Mouse (Mus musculus): ENCODE measurements around the gene Cldn10.

The Cldn10 gene

GRCm38 (mm10) chr14:118910332-118911222, 122.9 kb downstream of the Cldn10 start:
- peak; percentile 81 to 84 for DNase-seq (ENCODE audit: low spot score in 2 of 2)

GRCm38 (mm10) chr14:118911521-118911920, 123.8 kb downstream of the Cldn10 start:
- DNase-seq (ENCODE audit: low spot score in 2 of 2) = no peak

DNA sequence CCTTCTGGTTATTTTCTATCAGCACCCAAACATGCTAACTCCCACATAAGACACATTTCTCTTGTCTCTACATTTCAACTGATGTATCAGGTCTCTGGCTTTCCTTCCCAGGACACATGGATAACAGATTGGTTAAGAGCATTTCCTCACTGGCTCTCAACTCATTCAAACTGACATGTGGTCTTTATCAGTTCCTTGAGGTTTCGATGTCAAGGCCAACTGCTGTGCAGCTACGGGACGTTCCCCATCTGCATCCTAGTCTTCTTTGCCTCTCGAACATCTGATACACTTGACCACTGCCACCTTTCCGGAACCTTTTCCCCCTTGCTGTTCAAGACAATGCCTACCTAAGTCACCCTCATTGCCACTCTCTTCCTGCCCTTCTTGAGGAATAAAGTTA, 125.9 kb downstream of the Cldn10 start:
- DNase-seq (ENCODE audit: low spot score in 2 of 2) = no peak

DNA sequence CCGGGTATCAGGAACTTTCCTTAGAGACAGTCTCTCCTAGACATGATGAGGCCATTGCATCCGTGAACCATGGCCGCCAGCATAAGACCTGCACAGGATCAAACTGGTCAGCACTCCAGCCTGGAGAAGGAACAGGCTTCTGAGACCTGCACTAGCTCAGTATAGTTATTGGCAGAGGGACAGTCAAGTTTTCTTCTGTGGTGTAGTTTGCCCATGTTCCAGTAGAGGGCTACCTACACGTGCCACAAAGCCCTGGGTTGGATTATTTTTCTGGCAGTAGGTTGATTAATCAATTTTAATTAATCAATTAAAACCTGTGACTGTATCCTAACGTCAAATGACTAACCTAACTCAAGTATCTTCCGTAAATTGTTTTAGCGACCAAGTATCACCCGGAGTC, 131.3 kb downstream of the Cldn10 start:
- peak in 1 of 2 experiments; percentile 37 for DNase-seq (ENCODE audit: low spot score in 2 of 2)

DNA sequence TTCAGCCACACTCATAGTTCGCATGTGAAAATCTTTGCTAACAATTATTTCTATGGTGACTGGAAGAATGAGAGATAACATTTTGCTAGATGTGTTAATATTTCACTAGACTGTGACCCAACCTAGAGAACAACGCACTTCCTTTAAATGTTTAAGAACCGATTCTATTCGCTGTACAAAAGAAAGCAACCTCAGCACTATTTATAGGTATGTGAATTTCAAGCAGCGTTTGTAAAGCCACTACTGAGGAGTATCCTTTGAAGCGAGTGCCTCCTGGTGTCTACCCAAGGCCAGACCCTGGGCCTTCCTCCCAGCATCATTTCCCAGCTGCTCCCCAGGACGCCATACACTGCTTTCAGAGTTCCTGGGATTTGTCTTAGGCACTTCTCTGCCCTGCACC, 132.9 kb downstream of the Cldn10 start:
- DNase-seq (ENCODE audit: low spot score in 2 of 2) = no peak

GRCm38 (mm10) chr14:118922251-118922650, 134.5 kb downstream of the Cldn10 start:
- DNase-seq (ENCODE audit: low spot score in 2 of 2) = peak in 1 of 2 experiments; percentile 36

GRCm38 (mm10) chr14:118922667-118923184, 135.0 kb downstream of the Cldn10 start:
- no peak for DNase-seq (ENCODE audit: low spot score in 2 of 2)

Data from right cerebral cortex, adult 2 months (tissue).